ENCODE assay signal across 28 mouse cellular contexts in genomic region chr4:107730391-107731087, GRCm38 (mm10). TPM values are rescaled to one million over a fixed set of nuclear protein-coding genes. Genes with fewer than 3 reads are reported as not detected.
DNase-seq lines count a peak whose midpoint lies in the region; ATAC-seq and TF ChIP-seq lines count a peak whose summit lies in the region.
"Had no signal": no experiment of that assay in that cellular context is flagged by ENCODE, and none has a peak within 500 bp of the region (broad histone marks: within the 10 kb centered on the region; RNA-seq: fewer than 3 reads in every experiment).

No protein-coding gene starts in this region.

- no peaks in the 10 kb centered on the region for H3K9me3 ChIP-seq in midbrain, embryonic 15.5 days
- no peaks in the 10 kb centered on the region for H3K9me3 ChIP-seq in midbrain, postnatal 0 days (ENCODE audit: low read length)
- no peaks in the 10 kb centered on the region for H3K9me3 ChIP-seq in forebrain, embryonic 10.5 days
- H3K9me3 ChIP-seq in forebrain, embryonic 16.5 days (ENCODE audit: control insufficient read depth, low read length) = no peaks in the 10 kb centered on the region
- H3K9me3 ChIP-seq: hindbrain, embryonic 13.5 days; liver, embryonic 13.5 days had no signal

- no peak overlapping the region for H3K4me2 ChIP-seq in midbrain, embryonic 15.5 days
- H3K4me2 ChIP-seq in midbrain, postnatal 0 days (ENCODE audit: low read depth, low read length, poor library complexity, severe bottlenecking) = no peak overlapping the region
- H3K4me2 ChIP-seq in forebrain, embryonic 16.5 days (ENCODE audit: low read length) = no peak overlapping the region
- H3K4me2 ChIP-seq: hindbrain, embryonic 13.5 days; liver, embryonic 13.5 days; midbrain, embryonic 11.5 days had no signal

- no peak overlapping the region for H3K4me3 ChIP-seq in midbrain, embryonic 15.5 days
- no peak overlapping the region for H3K4me3 ChIP-seq in midbrain, postnatal 0 days (ENCODE audit: low read depth, low read length)
- no peak overlapping the region for H3K4me3 ChIP-seq in forebrain, embryonic 10.5 days
- H3K4me3 ChIP-seq in forebrain, embryonic 16.5 days (replicated peaks; ENCODE audit: low read length) = no peak overlapping the region
- H3K4me3 ChIP-seq: hindbrain, embryonic 13.5 days; liver, embryonic 13.5 days had no signal

- no peak for ATAC-seq in midbrain, embryonic 15.5 days (replicated peaks)
- ATAC-seq in midbrain, postnatal 0 days (ENCODE audit: low FRiP score) = no peak
- ATAC-seq in forebrain, embryonic 16.5 days = 0 out of 2 replicates have a peak, but pooled peaks have one; percentile 11
- ATAC-seq: inflammation-experienced regulatory T-cells, adult 6 months had no signal

- H3K9ac ChIP-seq in midbrain, embryonic 15.5 days = no peak overlapping the region
- no peak overlapping the region for H3K9ac ChIP-seq in midbrain, postnatal 0 days (replicated peaks; ENCODE audit: low read length, poor library complexity, severe bottlenecking)
- H3K9ac ChIP-seq in forebrain, embryonic 16.5 days (replicated peaks; ENCODE audit: low read depth, low read length) = no peak overlapping the region
- H3K9ac ChIP-seq: hindbrain, embryonic 13.5 days; liver, embryonic 13.5 days had no signal

- peak overlapping the region; percentile 3; the same call in 1 of the 2 replicates for H3K27ac ChIP-seq in midbrain, embryonic 15.5 days
- no peak overlapping the region for H3K27ac ChIP-seq in midbrain, postnatal 0 days (ENCODE audit: low read depth, low read length)
- H3K27ac ChIP-seq in forebrain, embryonic 10.5 days = peak overlapping the region; percentile 82
- H3K27ac ChIP-seq in forebrain, embryonic 16.5 days (ENCODE audit: low read length) = no peak overlapping the region
- H3K27ac ChIP-seq: liver, embryonic 13.5 days; stomach, postnatal 0 days had no signal

- no peak for TF ChIP-seq CTCF in midbrain, postnatal 0 days (IDR thresholded peaks at IDR 0.05)

- no peaks in the 10 kb centered on the region for H3K27me3 ChIP-seq in midbrain, embryonic 15.5 days (replicated peaks)
- no peaks in the 10 kb centered on the region for H3K27me3 ChIP-seq in midbrain, postnatal 0 days (ENCODE audit: insufficient read depth, low read length)
- peaks cover 18% of the 10 kb centered on the region for H3K27me3 ChIP-seq in forebrain, embryonic 10.5 days (ENCODE audit: poor library complexity, severe bottlenecking)
- no peaks in the 10 kb centered on the region for H3K27me3 ChIP-seq in forebrain, embryonic 16.5 days (replicated peaks; ENCODE audit: control insufficient read depth, insufficient read depth, low read length)

- H3K36me3 ChIP-seq in midbrain, embryonic 15.5 days (replicated peaks) = no peaks in the 10 kb centered on the region
- H3K36me3 ChIP-seq in midbrain, postnatal 0 days (ENCODE audit: insufficient read depth, low read length) = no peaks in the 10 kb centered on the region
- no peaks in the 10 kb centered on the region for H3K36me3 ChIP-seq in forebrain, embryonic 10.5 days (replicated peaks)
- H3K36me3 ChIP-seq in forebrain, embryonic 16.5 days (ENCODE audit: control insufficient read depth, insufficient read depth) = no peaks in the 10 kb centered on the region
- H3K36me3 ChIP-seq: hindbrain, embryonic 13.5 days; liver, embryonic 13.5 days had no signal

- 45% methylated on average over 15 of the region's 15 CpGs for WGBS in midbrain, embryonic 15.5 days
- 45% methylated on average over 15 of the region's 15 CpGs for WGBS in midbrain, postnatal 0 days
- WGBS in forebrain, embryonic 10.5 days = 64% methylated on average over 15 of the region's 15 CpGs
- 20% methylated on average over 15 of the region's 15 CpGs for WGBS in forebrain, embryonic 16.5 days

- H3K4me1 ChIP-seq in midbrain, embryonic 15.5 days = peaks cover 33% of the 10 kb centered on the region
- H3K4me1 ChIP-seq in midbrain, postnatal 0 days (ENCODE audit: insufficient read depth, low read length) = no peaks in the 10 kb centered on the region
- peaks cover 56% of the 10 kb centered on the region for H3K4me1 ChIP-seq in forebrain, embryonic 10.5 days
- H3K4me1 ChIP-seq in forebrain, embryonic 16.5 days (replicated peaks; ENCODE audit: control insufficient read depth, insufficient read depth, low read length) = peaks cover 13% of the 10 kb centered on the region
- H3K4me1 ChIP-seq: liver, embryonic 13.5 days had no signal

- DNase-seq in midbrain, postnatal 0 days (ENCODE audit: low spot score) = no peak
- no peak for DNase-seq in forebrain, embryonic 10.5 days (ENCODE audit: extremely low spot score, low spot score)
- no peak for DNase-seq in left cerebral cortex, adult 11 months (ENCODE audit: low spot score)
- DNase-seq in embryo, embryonic 10.5 days (ENCODE audit: low spot score) = no peak
- DNase-seq in adrenal gland, adult 18-20 months (ENCODE audit: low spot score in 2 of 2) = no peak
- DNase-seq: adrenal gland, postnatal 14 days; cerebellum, adult 9-11 months; kidney, adult 18-20 months; liver, embryonic 13.5 days; lung, adult 2 months; lung, postnatal 14 days; thymus, adult 2 months had no signal

RNA-seq across cellular contexts. Expression of gene Dmrtb1, which starts 46.5 kb away (rescaled TPM):
- polyA plus RNA-seq in midbrain, embryonic 15.5 days (2015; fragmentation: Nextera tagmentation; extraction: Ambion mirVana) = 52.0 and 58.2 TPM in 2 replicates
- total RNA-seq in midbrain, postnatal 0 days (2014; rRNA removed) = 13.1 and 27.1 TPM in 2 replicates
- 36.8 and 37.2 TPM in 2 replicates for polyA plus RNA-seq in midbrain, postnatal 0 days (2015; fragmentation: Nextera tagmentation; extraction: Ambion mirVana)
- polyA plus RNA-seq in forebrain, embryonic 10.5 days (2016; fragmentation: Nextera tagmentation; extraction: Ambion mirVana) = 0.87 and 2.7 TPM in 2 replicates
- polyA plus RNA-seq in forebrain, embryonic 16.5 days (2015; fragmentation: Nextera tagmentation; extraction: Ambion mirVana) = 8.2 and 18.0 TPM in 2 replicates
- total RNA-seq in adrenal gland, adult 18-20 months (2021) = not detected
- total RNA-seq: adrenal gland, postnatal 14 days; common myeloid progenitor, adult 5-6 weeks; gastrocnemius, adult 18-20 months; gastrocnemius, postnatal 4 days; heart, adult 8-10 months; heart, postnatal 25 days had no signal
- polyA plus RNA-seq: heart, embryonic 14.5 days; inflammation-experienced regulatory T-cells, adult 6 months; kidney, embryonic 16.5 days; large intestine, adult 2 months; liver, embryonic 13.5 days; lung, adult 2 months; small intestine, adult 2 months; stomach, postnatal 0 days; urinary bladder, adult 2 months had no signal

Comparison
In these comparisons a context has a peak if more than half of its experiments do, and no peak if none do; other contexts are left out.
1. H3K27ac ChIP-seq: peak in midbrain, embryonic 15.5 days (single experiment) and forebrain, embryonic 10.5 days (single experiment); none in midbrain, postnatal 0 days (single experiment) and forebrain, embryonic 16.5 days (single experiment).